Comparison of ENCODE assay signal across 17 mouse cellular contexts in the genomic region with DNA sequence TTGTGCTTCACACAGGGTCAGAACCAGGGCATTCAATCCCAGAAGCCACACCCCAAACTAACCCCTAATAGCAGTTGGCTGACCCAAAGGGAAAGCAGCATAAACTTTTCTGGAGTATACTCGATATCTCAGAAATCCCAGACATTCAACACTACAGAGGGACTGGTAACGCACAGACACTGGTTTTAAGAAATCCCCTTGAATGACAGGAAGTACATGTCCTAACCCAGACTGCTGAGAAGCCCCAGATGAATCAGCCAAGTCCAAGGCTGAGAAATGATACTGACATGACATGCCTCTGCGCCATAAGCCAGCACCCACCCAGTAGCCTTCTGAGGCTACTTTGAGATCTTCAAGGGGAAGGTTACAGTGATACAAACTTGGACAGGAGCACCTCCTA. TPM values are rescaled to one million over a fixed set of nuclear protein-coding genes. Genes with fewer than 3 reads are reported as not detected.
DNase-seq lines count a peak whose midpoint lies in the region; ATAC-seq lines count a peak whose summit lies in the region.
"Had no signal": no experiment of that assay in that cellular context is flagged by ENCODE, and none has a peak within 500 bp of the region (broad histone marks: within the 10 kb centered on the region; RNA-seq: fewer than 3 reads in every experiment).

No protein-coding gene starts in this region.

- WGBS in heart, embryonic 11.5 days (ENCODE audit: insufficient replicate concordance): 76% methylated on average over 3 of the region's 3 CpGs
- WGBS in liver, embryonic 11.5 days: 86% methylated on average over 3 of the region's 3 CpGs
- 77% methylated on average over 3 of the region's 3 CpGs for WGBS in kidney, embryonic 14.5 days

- no peak overlapping the region for H3K4me3 ChIP-seq in heart, embryonic 11.5 days (ENCODE audit: low read depth, low read length)
- H3K4me3 ChIP-seq in liver, embryonic 11.5 days (ENCODE audit: low read depth, low read length): no peak overlapping the region
- H3K4me3 ChIP-seq in kidney, embryonic 14.5 days (ENCODE audit: low read length): no peak overlapping the region
- H3K4me3 ChIP-seq: embryonic facial prominence, embryonic 12.5 days; forebrain, embryonic 15.5 days; heart, adult 2 months; heart, embryonic 12.5 days; hindbrain, embryonic 10.5 days had no signal

- no peaks in the 10 kb centered on the region for H3K27me3 ChIP-seq in heart, embryonic 11.5 days (ENCODE audit: control insufficient read depth, insufficient read depth, low read length)
- H3K27me3 ChIP-seq in liver, embryonic 11.5 days (replicated peaks; ENCODE audit: control insufficient read depth, insufficient read depth, low read length): no peaks in the 10 kb centered on the region
- no peaks in the 10 kb centered on the region for H3K27me3 ChIP-seq in kidney, embryonic 14.5 days (ENCODE audit: control insufficient read depth, insufficient read depth, low read length)
- H3K27me3 ChIP-seq: embryonic facial prominence, embryonic 12.5 days; forebrain, embryonic 15.5 days; heart, embryonic 12.5 days had no signal

- no peak for ATAC-seq in heart, embryonic 11.5 days (replicated peaks; ENCODE audit: insufficient number of reproducible peaks, low FRiP score, low TSS enrichment)
- ATAC-seq in liver, embryonic 11.5 days (replicated peaks; ENCODE audit: low FRiP score): no peak
- no peak for ATAC-seq in kidney, embryonic 14.5 days (ENCODE audit: low FRiP score, low TSS enrichment)
- ATAC-seq: forebrain, embryonic 15.5 days had no signal

- H3K9me3 ChIP-seq in heart, embryonic 11.5 days (replicated peaks; ENCODE audit: control insufficient read depth, low read length): no peaks in the 10 kb centered on the region
- H3K9me3 ChIP-seq in liver, embryonic 11.5 days (ENCODE audit: control insufficient read depth, low read length): no peaks in the 10 kb centered on the region
- H3K9me3 ChIP-seq in kidney, embryonic 14.5 days (ENCODE audit: control insufficient read depth, low read length): no peaks in the 10 kb centered on the region
- H3K9me3 ChIP-seq: embryonic facial prominence, embryonic 12.5 days; forebrain, embryonic 15.5 days; heart, embryonic 12.5 days; hindbrain, embryonic 10.5 days had no signal

- no peak overlapping the region for H3K4me2 ChIP-seq in heart, embryonic 11.5 days
- H3K4me2 ChIP-seq in liver, embryonic 11.5 days: no peak overlapping the region
- no peak overlapping the region for H3K4me2 ChIP-seq in kidney, embryonic 14.5 days (replicated peaks; ENCODE audit: low read depth, low read length)
- H3K4me2 ChIP-seq: embryonic facial prominence, embryonic 12.5 days; forebrain, embryonic 15.5 days; heart, embryonic 12.5 days; hindbrain, embryonic 14.5 days had no signal

- H3K27ac ChIP-seq in heart, embryonic 11.5 days (ENCODE audit: low read depth, low read length): no peak overlapping the region
- no peak overlapping the region for H3K27ac ChIP-seq in liver, embryonic 11.5 days (ENCODE audit: low read depth, low read length)
- no peak overlapping the region for H3K27ac ChIP-seq in kidney, embryonic 14.5 days (ENCODE audit: low read depth, low read length)
- H3K27ac ChIP-seq: embryonic facial prominence, embryonic 12.5 days; forebrain, embryonic 15.5 days; heart, adult 2 months; hindbrain, embryonic 10.5 days; hindbrain, embryonic 14.5 days had no signal

- no peak overlapping the region for H3K9ac ChIP-seq in heart, embryonic 11.5 days (ENCODE audit: low read depth, low read length)
- H3K9ac ChIP-seq in liver, embryonic 11.5 days (ENCODE audit: low read depth, low read length): no peak overlapping the region
- no peak overlapping the region for H3K9ac ChIP-seq in kidney, embryonic 14.5 days (ENCODE audit: low read depth, low read length)
- H3K9ac ChIP-seq: embryonic facial prominence, embryonic 12.5 days; forebrain, embryonic 15.5 days; heart, embryonic 12.5 days; hindbrain, embryonic 14.5 days had no signal

- H3K4me1 ChIP-seq in heart, embryonic 11.5 days (ENCODE audit: control insufficient read depth, insufficient read depth, low read length): 0 out of 2 replicates have a peak, but pooled peaks cover 2% of the 10 kb centered on the region
- H3K4me1 ChIP-seq in liver, embryonic 11.5 days (replicated peaks; ENCODE audit: control insufficient read depth, insufficient read depth, low read length): no peaks in the 10 kb centered on the region
- H3K4me1 ChIP-seq in kidney, embryonic 14.5 days (ENCODE audit: control insufficient read depth, insufficient read depth, low read length): no peaks in the 10 kb centered on the region
- H3K4me1 ChIP-seq: embryonic facial prominence, embryonic 12.5 days; forebrain, embryonic 15.5 days had no signal

- H3K36me3 ChIP-seq in heart, embryonic 11.5 days (ENCODE audit: control insufficient read depth, insufficient read depth, low read length): no peaks in the 10 kb centered on the region
- H3K36me3 ChIP-seq in liver, embryonic 11.5 days (ENCODE audit: control insufficient read depth, insufficient read depth, low read length): no peaks in the 10 kb centered on the region
- H3K36me3 ChIP-seq in kidney, embryonic 14.5 days (ENCODE audit: control insufficient read depth, insufficient read depth, low read length): peaks cover 4% of the 10 kb centered on the region
- H3K36me3 ChIP-seq: embryonic facial prominence, embryonic 12.5 days; forebrain, embryonic 15.5 days; hindbrain, embryonic 10.5 days had no signal

- DNase-seq in heart, adult 11 months: peak; percentile 85
- DNase-seq in liver, embryonic 11.5 days (ENCODE audit: low spot score): peak; percentile 19
- no peak for DNase-seq in liver
- peak; percentile 57 for DNase-seq in induced T-regulatory cell, adult 2 months (ENCODE audit: low read depth)
- no peak for DNase-seq in thymus, postnatal 25 days
- DNase-seq: adrenal gland, postnatal 10 days; cerebellum, adult 8-10 months; cerebellum, postnatal 14 days; gastrocnemius, postnatal 10 days; heart, adult 2 months had no signal

RNA-seq across cellular contexts. Expression of a gene that starts 12.2 kb away (rescaled TPM):
- 12.7 and 14.2 TPM in 2 replicates for polyA plus RNA-seq in heart, embryonic 11.5 days (2014; fragmentation: Nextera tagmentation; extraction: Ambion mirVana)
- 12.3 and 12.8 TPM in 2 replicates for polyA plus RNA-seq in liver, embryonic 11.5 days (2014; fragmentation: Nextera tagmentation; extraction: Ambion mirVana)
- 10.8 and 16.1 TPM in 2 replicates for polyA plus RNA-seq in kidney, embryonic 14.5 days (2014; fragmentation: Nextera tagmentation; extraction: Ambion mirVana)

RNA-seq across cellular contexts. Expression of a gene that starts 24.1 kb away (rescaled TPM):
- polyA plus RNA-seq in heart, embryonic 11.5 days (2014; fragmentation: Nextera tagmentation; extraction: Ambion mirVana): 4.2 and 5.2 TPM in 2 replicates
- 5.2 and 8.4 TPM in 2 replicates for polyA plus RNA-seq in liver, embryonic 11.5 days (2014; fragmentation: Nextera tagmentation; extraction: Ambion mirVana)
- 9.0 and 11.1 TPM in 2 replicates for polyA plus RNA-seq in kidney, embryonic 14.5 days (2014; fragmentation: Nextera tagmentation; extraction: Ambion mirVana)

Comparison
In these comparisons a context has a peak if more than half of its experiments do, and no peak if none do; other contexts are left out.
1. DNase-seq: peak in heart, adult 11 months (single experiment), liver, embryonic 11.5 days (single experiment) and induced T-regulatory cell, adult 2 months (single experiment); none in liver (single experiment) and thymus, postnatal 25 days (single experiment).